Mouse (Mus musculus) kidney, embryonic 14.5 days (tissue): Measurements from ENCODE around the gene 1700123L14Rik. TPM values are rescaled to one million over a fixed set of nuclear protein-coding genes. Genes with fewer than 3 reads are reported as not detected.
A peak's percentile ranks its signal among the peaks of the same experiment; 100 is the strongest.

Experiments
- ATAC-seq: fragments of 200-750 bp; cut with Nextera tagmentation; 2 replicates; pipeline ENCODE4 v1.8.0; 2017; ENCODE audit warnings: moderate number of reproducible peaks, mild to moderate bottlenecking, moderate TSS enrichment, moderate library complexity; ENCODE audit not compliant: low FRiP score, low TSS enrichment
- H3K27ac ChIP-seq: fragments of 300-500 bp; sonication (generic); 2 replicates; pipeline ENCODE4 v1.5.1; 2014; ENCODE audit warnings: low read depth, mild to moderate bottlenecking, low read length, moderate library complexity, mixed read lengths
- H3K27me3 ChIP-seq: fragments of 300-500 bp; sonication (generic); 2 replicates; pipeline ENCODE4 v1.6.1; 2014; ENCODE audit warnings: mild to moderate bottlenecking, low read length; ENCODE audit not compliant: control insufficient read depth, insufficient read depth
- H3K36me3 ChIP-seq: fragments of 300-500 bp; sonication (generic); 2 replicates; pipeline ENCODE4 v1.6.1; 2014; ENCODE audit warnings: low read length, mixed read lengths; ENCODE audit not compliant: control insufficient read depth, insufficient read depth
- H3K4me1 ChIP-seq: fragments of 300-500 bp; sonication (generic); 2 replicates; pipeline ENCODE4 v1.6.1; 2014; ENCODE audit warnings: low read length, mixed read lengths; ENCODE audit not compliant: control insufficient read depth, insufficient read depth
- H3K4me2 ChIP-seq: fragments of 300-500 bp; sonication (generic); replicated peaks from 2 replicates; pipeline ENCODE4 v1.6.1; 2014; ENCODE audit warnings: low read depth, mild to moderate bottlenecking, low read length
- H3K4me3 ChIP-seq: fragments of 300-500 bp; sonication (generic); 2 replicates; pipeline ENCODE4 v1.5.1; 2014; ENCODE audit warnings: mild to moderate bottlenecking, low read length
- H3K9ac ChIP-seq: fragments of 300-500 bp; sonication (generic); 2 replicates; pipeline ENCODE4 v1.6.1; 2014; ENCODE audit warnings: low read depth, mild to moderate bottlenecking, low read length, moderate library complexity
- H3K9me3 ChIP-seq: fragments of 300-500 bp; sonication (generic); 2 replicates; pipeline ENCODE4 v1.6.1; 2016; ENCODE audit warnings: low read length; ENCODE audit not compliant: control insufficient read depth
- WGBS: fragments of 180-500 bp; shearing (Covaris S2); extraction: QIAGEN DNeasy Blood & Tissue Kit; methylation state at CpG from one replicate; pipeline ENCODE4 v1.1.7; 2014; 5-methylcytosine and 5-hydroxymethylcytosine counted together
- polyA plus RNA-seq: library from polyadenylated mRNA; unstranded; fragments of >200 nt; fragmentation: Nextera tagmentation; extraction: Ambion mirVana; gene quantifications from 2 replicates; pipeline ENCODE4 v1.2.1, GENCODE M21; 2014

1700123L14Rik gene
- polyA plus RNA-seq, 1 experiment from 2014 or later = not detected

DNA sequence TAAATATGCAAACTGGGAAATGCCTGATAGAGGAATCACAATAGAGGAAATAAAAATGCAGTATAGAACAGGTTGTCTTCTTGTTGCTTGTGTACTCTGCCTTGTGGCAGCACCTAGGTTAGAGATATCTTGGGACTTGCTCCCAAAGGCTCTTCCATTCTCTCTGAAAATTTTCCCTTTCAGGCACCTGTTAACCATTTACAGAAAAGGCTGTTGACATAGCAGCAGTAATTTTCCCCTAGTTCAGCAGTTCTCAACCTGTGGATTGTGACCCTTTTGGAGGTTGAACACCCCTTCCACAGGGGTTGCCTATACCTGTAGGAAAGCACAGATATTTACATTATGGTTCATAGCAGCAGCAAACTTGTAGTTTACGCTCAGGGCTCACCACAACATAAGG is 22.7 kb downstream of the 1700123L14Rik start:
- Histone ChIP-seq H3K27me3 (no peaks in the 10 kb centered on the region), H3K9ac (no peak overlapping the region), H3K4me1 (peaks cover 3% of the 10 kb centered on the region; the same call in 1 of the 2 replicates), H3K36me3 (no peaks in the 10 kb centered on the region), H3K4me3 (no peak overlapping the region), H3K4me2 (no peak overlapping the region), H3K27ac (no peak overlapping the region), H3K9me3 (no peaks in the 10 kb centered on the region)
- no peak for ATAC-seq
- 93% methylated on average over 1 of the region's 1 CpGs for WGBS

DNA sequence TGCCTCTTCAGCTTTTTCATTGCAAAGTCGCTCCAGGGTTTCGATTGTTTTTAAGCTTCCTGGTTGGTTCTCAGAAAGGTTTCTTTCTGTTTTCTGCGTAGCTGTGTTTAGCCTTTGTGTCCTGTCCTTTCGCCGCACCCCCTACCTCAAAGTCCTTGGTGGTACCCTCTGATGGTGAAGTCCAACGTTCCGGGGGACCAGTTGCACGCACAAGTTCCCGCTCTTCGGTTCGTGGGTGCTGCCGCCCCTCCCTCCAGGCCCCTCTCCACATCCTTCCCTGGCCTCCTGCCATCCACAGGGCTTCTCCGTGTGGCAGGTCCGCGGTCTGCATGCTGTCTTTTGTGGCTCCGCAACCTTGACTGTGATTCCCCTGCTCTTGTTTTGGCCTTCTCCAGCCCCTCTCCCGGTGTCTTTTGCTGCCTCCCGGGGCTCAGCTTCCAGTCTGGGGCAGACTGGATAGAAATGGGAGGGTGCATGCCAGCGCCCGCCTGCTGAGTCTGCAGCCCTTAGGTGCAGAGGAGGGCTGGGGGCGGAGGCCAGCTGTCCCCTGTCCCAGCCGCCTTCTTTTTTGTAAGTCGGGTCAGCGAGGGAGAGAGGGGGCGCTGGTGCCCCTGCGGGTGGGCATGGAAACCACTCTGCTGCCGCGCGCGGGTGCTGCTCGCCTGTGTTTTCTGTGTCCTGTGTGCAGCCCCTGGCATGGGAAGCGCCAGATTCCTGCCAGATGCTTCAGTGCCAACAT is 49.3 kb downstream of the 1700123L14Rik start:
- ATAC-seq = peak; percentile 90
- H3K4me2 ChIP-seq = peak overlapping the region; percentile 75
- under 1% methylated on average over 31 of the region's 32 CpGs for WGBS
- H3K27ac ChIP-seq = peak overlapping the region; percentile 37; the same call in 1 of the 2 replicates
- H3K4me3 ChIP-seq = peak overlapping the region; percentile 61
- no peaks in the 10 kb centered on the region for H3K27me3 ChIP-seq
- H3K36me3 ChIP-seq = no peaks in the 10 kb centered on the region
- no peaks in the 10 kb centered on the region for H3K9me3 ChIP-seq
- H3K4me1 ChIP-seq = peaks cover 5% of the 10 kb centered on the region; the same call in 1 of the 2 replicates
- peak overlapping the region; percentile 75 for H3K9ac ChIP-seq

GRCm38 (mm10) chr6:96116148-96116533 is 49.9 kb downstream of the 1700123L14Rik start:
- Histone ChIP-seq H3K4me3 (peak overlapping the region; percentile 61), H3K27me3 (no peaks in the 10 kb centered on the region), H3K36me3 (no peaks in the 10 kb centered on the region), H3K4me1 (peaks cover 5% of the 10 kb centered on the region; the same call in 1 of the 2 replicates), H3K9me3 (no peaks in the 10 kb centered on the region), H3K9ac (peak overlapping the region; percentile 75; the same call in 1 of the 2 replicates), H3K27ac (no peak overlapping the region; the same call in 1 of the 2 replicates), H3K4me2 (peak overlapping the region; percentile 75)
- 9% methylated on average over 6 of the region's 6 CpGs for WGBS
- ATAC-seq = 0 out of 2 replicates have a peak, but pooled peaks have one; percentile 22

Other genes starting within 250 kb of the 1700123L14Rik start
- 6.2 and 7.5 TPM in 2 replicates for gene Fam19a1, start 53.1 kb downstream of the 1700123L14Rik start, polyA plus RNA-seq